Mouse (Mus musculus): ENCODE results near the gene Tfcp2. TPM values are rescaled to one million over a fixed set of nuclear protein-coding genes. Genes with fewer than 3 reads are reported as not detected.

The Tfcp2 gene
- polyA plus RNA-seq, 1 experiment from 2014 or later = 32.0 TPM

- Histone ChIP-seq H3K4me1 (ENCODE audit: control insufficient read depth, insufficient read depth, low read length) (no peaks in the 10 kb centered on the region), H3K36me3 (ENCODE audit: control insufficient read depth, insufficient read depth, low read length) (peaks cover 34% of the 10 kb centered on the region), H3K9ac (replicated peaks; ENCODE audit: low read depth, low read length) (no peak overlapping the region), H3K9me3 (ENCODE audit: control insufficient read depth, low read length) (no peaks in the 10 kb centered on the region), H3K4me2 (ENCODE audit: low read depth, low read length) (no peak overlapping the region), H3K27ac (ENCODE audit: low read depth, low read length) (no peak overlapping the region), H3K27me3 (ENCODE audit: control insufficient read depth, insufficient read depth, low read length) (no peaks in the 10 kb centered on the region), H3K4me3 (ENCODE audit: low read depth, low read length) (no peak overlapping the region)
- WGBS = 83% methylated on average over 6 of the region's 6 CpGs
- no peak for ATAC-seq (ENCODE audit: low read depth)
Observed at GRCm38 (mm10) chr15:100588297-100588696, 36.5 kb upstream of the Tfcp2 start.

- 77% methylated on average over 4 of the region's 4 CpGs for WGBS
- Histone ChIP-seq H3K9ac (replicated peaks; ENCODE audit: low read depth, low read length) (no peak overlapping the region), H3K4me2 (ENCODE audit: low read depth, low read length) (no peak overlapping the region), H3K36me3 (ENCODE audit: control insufficient read depth, insufficient read depth, low read length) (peaks cover 41% of the 10 kb centered on the region), H3K4me1 (ENCODE audit: control insufficient read depth, insufficient read depth, low read length) (no peaks in the 10 kb centered on the region), H3K27ac (ENCODE audit: low read depth, low read length) (no peak overlapping the region), H3K27me3 (ENCODE audit: control insufficient read depth, insufficient read depth, low read length) (no peaks in the 10 kb centered on the region), H3K4me3 (ENCODE audit: low read depth, low read length) (no peak overlapping the region), H3K9me3 (ENCODE audit: control insufficient read depth, low read length) (no peaks in the 10 kb centered on the region)
- no peak for ATAC-seq (ENCODE audit: low read depth)
Observed at GRCm38 (mm10) chr15:100587166-100587565, 35.4 kb upstream of the Tfcp2 start.

DNA sequence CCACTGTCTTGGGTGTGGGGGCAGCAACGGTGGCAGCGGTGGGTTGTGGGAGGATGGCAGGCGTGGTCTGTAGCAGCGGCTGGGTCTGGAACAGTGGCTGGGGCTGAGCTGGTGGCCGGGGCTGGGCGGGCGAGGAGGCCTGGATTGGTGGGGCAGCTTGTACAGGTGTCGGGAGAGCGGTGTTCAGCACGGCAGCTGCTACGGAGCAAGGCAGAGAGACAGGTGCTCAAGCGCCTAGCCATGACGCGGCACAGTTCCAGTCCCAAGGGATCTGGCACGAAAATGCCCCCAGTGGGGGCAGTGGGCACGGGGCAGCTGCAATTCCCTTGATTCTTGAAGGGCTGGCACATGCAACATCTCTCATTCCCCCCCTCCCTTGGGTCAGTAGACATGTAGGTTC, 34.1 kb upstream of the Tfcp2 start:
- Histone ChIP-seq H3K4me1 (ENCODE audit: control insufficient read depth, insufficient read depth, low read length) (no peaks in the 10 kb centered on the region), H3K36me3 (ENCODE audit: control insufficient read depth, insufficient read depth, low read length) (peaks cover 41% of the 10 kb centered on the region), H3K4me2 (ENCODE audit: low read depth, low read length) (no peak overlapping the region), H3K9me3 (ENCODE audit: control insufficient read depth, low read length) (no peaks in the 10 kb centered on the region), H3K4me3 (ENCODE audit: low read depth, low read length) (no peak overlapping the region), H3K27me3 (ENCODE audit: control insufficient read depth, insufficient read depth, low read length) (no peaks in the 10 kb centered on the region), H3K9ac (replicated peaks; ENCODE audit: low read depth, low read length) (no peak overlapping the region), H3K27ac (ENCODE audit: low read depth, low read length) (no peak overlapping the region)
- WGBS = 94% methylated on average over 16 of the region's 16 CpGs
- ATAC-seq (ENCODE audit: low read depth) = no peak

- Histone ChIP-seq H3K4me2 (ENCODE audit: low read depth, low read length) (no peak overlapping the region), H3K4me3 (ENCODE audit: low read depth, low read length) (no peak overlapping the region), H3K27ac (ENCODE audit: low read depth, low read length) (no peak overlapping the region), H3K9me3 (ENCODE audit: control insufficient read depth, low read length) (no peaks in the 10 kb centered on the region), H3K4me1 (ENCODE audit: control insufficient read depth, insufficient read depth, low read length) (no peaks in the 10 kb centered on the region), H3K36me3 (ENCODE audit: control insufficient read depth, insufficient read depth, low read length) (peaks cover 29% of the 10 kb centered on the region; the same call in 1 of the 2 replicates), H3K9ac (replicated peaks; ENCODE audit: low read depth, low read length) (no peak overlapping the region), H3K27me3 (ENCODE audit: control insufficient read depth, insufficient read depth, low read length) (no peaks in the 10 kb centered on the region)
- 92% methylated on average over 10 of the region's 10 CpGs for WGBS
- no peak for ATAC-seq (ENCODE audit: low read depth)
Observed at GRCm38 (mm10) chr15:100580108-100580507, 28.3 kb upstream of the Tfcp2 start.

DNA sequence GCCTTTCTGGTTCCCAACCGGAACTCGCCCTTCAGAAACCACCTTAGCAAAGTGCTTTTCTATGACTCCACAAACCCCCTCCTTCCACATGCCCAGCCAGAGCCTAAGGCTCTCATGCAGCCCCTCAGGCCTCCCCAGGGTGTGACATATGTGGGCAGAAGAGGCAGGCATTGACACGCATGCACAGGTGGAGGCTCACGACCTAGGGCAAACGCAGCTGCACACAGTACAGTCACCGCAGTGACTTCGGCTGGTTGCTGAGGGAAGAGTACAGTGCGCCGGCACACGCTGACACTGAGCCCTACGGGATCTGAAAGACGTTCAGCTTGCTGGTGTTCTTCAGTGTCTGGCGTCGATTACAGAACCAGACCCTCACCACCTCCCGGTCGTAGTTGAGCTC, 26.2 kb upstream of the Tfcp2 start:
- H3K4me3 ChIP-seq (ENCODE audit: low read depth, low read length) = no peak overlapping the region
- no peaks in the 10 kb centered on the region for H3K27me3 ChIP-seq (ENCODE audit: control insufficient read depth, insufficient read depth, low read length)
- peaks cover 23% of the 10 kb centered on the region; the same call in 1 of the 2 replicates for H3K36me3 ChIP-seq (ENCODE audit: control insufficient read depth, insufficient read depth, low read length)
- H3K4me1 ChIP-seq (ENCODE audit: control insufficient read depth, insufficient read depth, low read length) = no peaks in the 10 kb centered on the region
- no peak overlapping the region for H3K27ac ChIP-seq (ENCODE audit: low read depth, low read length)
- no peak for ATAC-seq (ENCODE audit: low read depth)
- no peak overlapping the region for H3K9ac ChIP-seq (replicated peaks; ENCODE audit: low read depth, low read length)
- no peak overlapping the region for H3K4me2 ChIP-seq (ENCODE audit: low read depth, low read length)
- 86% methylated on average over 16 of the region's 16 CpGs for WGBS
- no peaks in the 10 kb centered on the region for H3K9me3 ChIP-seq (ENCODE audit: control insufficient read depth, low read length)

DNA sequence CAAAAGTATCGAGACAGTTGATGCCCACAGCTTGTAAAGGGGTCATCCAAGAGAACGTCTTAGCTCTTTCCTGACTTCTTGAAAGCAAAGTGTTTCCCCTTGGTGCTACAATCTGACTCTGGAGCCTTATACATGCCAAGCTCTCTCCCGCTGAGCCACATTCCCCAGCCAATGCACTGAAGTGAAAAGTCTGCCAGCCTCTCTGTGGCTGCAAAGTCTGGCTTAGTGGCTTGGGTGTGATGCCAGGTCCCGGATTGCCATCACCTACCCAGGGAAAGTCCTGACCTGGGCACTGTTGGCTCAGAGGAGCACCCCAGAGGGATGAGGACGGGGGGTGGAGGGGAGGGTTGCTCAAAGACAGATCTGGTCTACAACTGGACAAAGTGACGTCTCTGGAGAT, 25.0 kb upstream of the Tfcp2 start:
- no peaks in the 10 kb centered on the region for H3K9me3 ChIP-seq (ENCODE audit: control insufficient read depth, low read length)
- WGBS = 88% methylated on average over 6 of the region's 6 CpGs
- H3K4me3 ChIP-seq (ENCODE audit: low read depth, low read length) = no peak overlapping the region
- ATAC-seq (ENCODE audit: low read depth) = no peak
- H3K4me1 ChIP-seq (ENCODE audit: control insufficient read depth, insufficient read depth, low read length) = no peaks in the 10 kb centered on the region
- H3K27me3 ChIP-seq (ENCODE audit: control insufficient read depth, insufficient read depth, low read length) = no peaks in the 10 kb centered on the region
- no peak overlapping the region for H3K9ac ChIP-seq (replicated peaks; ENCODE audit: low read depth, low read length)
- H3K4me2 ChIP-seq (ENCODE audit: low read depth, low read length) = no peak overlapping the region
- H3K36me3 ChIP-seq (ENCODE audit: control insufficient read depth, insufficient read depth, low read length) = peaks cover 20% of the 10 kb centered on the region; the same call in 1 of the 2 replicates
- no peak overlapping the region for H3K27ac ChIP-seq (ENCODE audit: low read depth, low read length)

DNA sequence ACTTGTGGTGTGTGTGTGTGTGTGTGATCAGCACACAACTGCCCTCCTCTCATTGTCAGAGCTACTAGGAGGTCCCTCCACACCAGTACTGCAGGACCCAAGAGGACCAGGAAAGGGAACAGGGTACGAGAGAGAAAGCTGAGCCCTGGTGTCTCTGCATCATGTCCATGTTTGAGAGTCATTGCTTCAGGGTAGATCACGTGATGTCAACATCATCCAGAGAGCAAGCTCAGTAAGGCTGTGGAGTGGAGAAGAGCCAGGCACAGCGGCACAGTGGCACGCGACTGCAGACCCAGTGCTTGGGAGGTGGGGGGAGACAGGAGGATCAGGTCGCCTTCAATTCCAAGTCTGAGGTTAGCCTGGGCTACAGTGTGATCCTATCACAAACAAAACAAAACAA, 24.6 kb upstream of the Tfcp2 start:
- peaks cover 20% of the 10 kb centered on the region; the same call in 1 of the 2 replicates for H3K36me3 ChIP-seq (ENCODE audit: control insufficient read depth, insufficient read depth, low read length)
- ATAC-seq (ENCODE audit: low read depth) = no peak

DNA sequence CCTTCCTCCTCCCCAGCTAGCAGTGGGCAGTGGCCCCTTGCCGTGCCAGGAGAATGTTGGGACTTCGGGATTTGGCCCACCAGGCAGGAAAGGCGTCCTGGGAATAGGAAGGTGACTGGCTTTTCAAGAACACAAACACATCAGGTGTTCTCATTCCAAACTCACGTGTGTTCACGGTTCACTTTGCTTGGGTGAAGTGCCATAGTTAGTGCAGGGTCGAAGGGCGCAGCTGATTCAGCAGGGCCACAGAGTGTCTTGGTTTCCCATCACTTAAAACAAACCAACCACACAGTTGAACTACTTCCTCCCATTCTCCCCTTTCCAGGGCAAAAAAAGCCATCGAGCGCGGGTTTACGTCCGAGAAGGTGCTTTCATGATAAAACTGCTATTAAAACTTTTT, 23.6 kb upstream of the Tfcp2 start:
- 90% methylated on average over 12 of the region's 12 CpGs for WGBS
- H3K27ac ChIP-seq (ENCODE audit: low read depth, low read length) = no peak overlapping the region
- peaks cover 20% of the 10 kb centered on the region; the same call in 1 of the 2 replicates for H3K36me3 ChIP-seq (ENCODE audit: control insufficient read depth, insufficient read depth, low read length)
- ATAC-seq (ENCODE audit: low read depth) = no peak
- H3K4me3 ChIP-seq (ENCODE audit: low read depth, low read length) = no peak overlapping the region
- no peaks in the 10 kb centered on the region for H3K9me3 ChIP-seq (ENCODE audit: control insufficient read depth, low read length)
- H3K4me2 ChIP-seq (ENCODE audit: low read depth, low read length) = no peak overlapping the region
- no peaks in the 10 kb centered on the region for H3K4me1 ChIP-seq (ENCODE audit: control insufficient read depth, insufficient read depth, low read length)
- no peaks in the 10 kb centered on the region for H3K27me3 ChIP-seq (ENCODE audit: control insufficient read depth, insufficient read depth, low read length)
- no peak overlapping the region for H3K9ac ChIP-seq (replicated peaks; ENCODE audit: low read depth, low read length)

More for the DNA sequence above, 24.6 kb upstream of the Tfcp2 start:
- 88% methylated on average over 6 of the region's 6 CpGs for WGBS
- H3K27ac ChIP-seq (ENCODE audit: low read depth, low read length) = no peak overlapping the region
- no peaks in the 10 kb centered on the region for H3K27me3 ChIP-seq (ENCODE audit: control insufficient read depth, insufficient read depth, low read length)
- H3K4me3 ChIP-seq (ENCODE audit: low read depth, low read length) = no peak overlapping the region
- no peak overlapping the region for H3K9ac ChIP-seq (replicated peaks; ENCODE audit: low read depth, low read length)
- no peak overlapping the region for H3K4me2 ChIP-seq (ENCODE audit: low read depth, low read length)
- H3K4me1 ChIP-seq (ENCODE audit: control insufficient read depth, insufficient read depth, low read length) = no peaks in the 10 kb centered on the region
- H3K9me3 ChIP-seq (ENCODE audit: control insufficient read depth, low read length) = no peaks in the 10 kb centered on the region

DNA sequence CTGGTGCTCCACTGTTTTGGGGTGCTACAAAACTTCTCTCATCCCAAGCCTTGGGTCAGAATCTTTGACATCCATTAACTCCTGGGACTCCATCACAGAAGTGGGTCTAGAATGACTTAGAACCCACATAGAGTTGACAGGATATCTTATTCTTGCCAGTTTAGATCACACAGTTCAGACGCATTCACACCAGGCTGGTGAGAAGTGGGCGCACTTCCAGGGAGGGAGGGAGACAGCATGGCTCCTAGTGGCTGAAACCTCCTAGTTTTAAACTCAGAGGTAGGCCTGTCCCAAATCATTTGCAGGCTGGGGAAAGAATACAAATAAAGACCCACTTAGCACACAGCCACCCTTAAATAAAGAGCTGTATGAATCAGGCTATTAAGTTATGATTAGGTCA, 22.6 kb upstream of the Tfcp2 start:
- 86% methylated on average over 2 of the region's 2 CpGs for WGBS
- peaks cover 18% of the 10 kb centered on the region; the same call in 1 of the 2 replicates for H3K36me3 ChIP-seq (ENCODE audit: control insufficient read depth, insufficient read depth, low read length)
- ATAC-seq (ENCODE audit: low read depth) = no peak
- H3K27me3 ChIP-seq (ENCODE audit: control insufficient read depth, insufficient read depth, low read length) = no peaks in the 10 kb centered on the region
- no peaks in the 10 kb centered on the region for H3K9me3 ChIP-seq (ENCODE audit: control insufficient read depth, low read length)
- no peaks in the 10 kb centered on the region for H3K4me1 ChIP-seq (ENCODE audit: control insufficient read depth, insufficient read depth, low read length)
- H3K4me2 ChIP-seq (ENCODE audit: low read depth, low read length) = no peak overlapping the region
- H3K9ac ChIP-seq (replicated peaks; ENCODE audit: low read depth, low read length) = no peak overlapping the region
- H3K27ac ChIP-seq (ENCODE audit: low read depth, low read length) = no peak overlapping the region
- no peak overlapping the region for H3K4me3 ChIP-seq (ENCODE audit: low read depth, low read length)

Data from neural tube, embryonic 14.5 days (tissue).